Mouse (Mus musculus) stomach, postnatal 0 days (tissue): ENCODE data around the gene Gas2. TPM values are rescaled to one million over a fixed set of nuclear protein-coding genes. Genes with fewer than 3 reads are reported as not detected.

Experiments used
- ATAC-seq: fragments of 200-750 bp; cut with Nextera tagmentation; 2 replicates; pipeline ENCODE4 v1.8.0; 2017; ENCODE audit not compliant: low FRiP score, low TSS enrichment
- DNase-seq: peaks from one replicate; pipeline ENCODE4 v3.0.0-alpha.2; 2016; ENCODE audit warnings: low spot score
- H3K27ac ChIP-seq: fragments of 300-500 bp; sonication (generic); replicated peaks from 2 replicates; pipeline ENCODE4 v1.5.1; 2014; ENCODE audit warnings: mild to moderate bottlenecking, control low read depth
- H3K27me3 ChIP-seq: fragments of 300-500 bp; sonication (generic); 2 replicates; pipeline ENCODE4 v1.6.1; 2014; ENCODE audit warnings: low read length; ENCODE audit not compliant: control insufficient read depth, insufficient read depth
- H3K36me3 ChIP-seq: fragments of 300-500 bp; sonication (generic); 2 replicates; pipeline ENCODE4 v1.6.1; 2014; ENCODE audit warnings: low read length, mixed read lengths; ENCODE audit not compliant: control insufficient read depth, insufficient read depth
- H3K4me1 ChIP-seq: fragments of 300-500 bp; sonication (generic); replicated peaks from 2 replicates; pipeline ENCODE4 v1.6.1; 2014; ENCODE audit warnings: antibody characterized with exemption; ENCODE audit not compliant: control insufficient read depth, insufficient read depth
- H3K4me2 ChIP-seq: fragments of 300-500 bp; sonication (generic); replicated peaks from 2 replicates; pipeline ENCODE4 v1.6.1; 2014; ENCODE audit warnings: low read depth, mild to moderate bottlenecking, control low read depth, moderate library complexity
- H3K4me3 ChIP-seq: fragments of 300-500 bp; sonication (generic); 2 replicates; pipeline ENCODE4 v1.5.1; 2014; ENCODE audit warnings: low read depth, low read length, control low read depth
- H3K9ac ChIP-seq: fragments of 300-500 bp; sonication (generic); 2 replicates; pipeline ENCODE4 v1.6.1; 2014; ENCODE audit warnings: mild to moderate bottlenecking, low read length, control low read depth, mixed read lengths
- H3K9me3 ChIP-seq: fragments of 300-500 bp; sonication (generic); 2 replicates; pipeline ENCODE4 v1.6.1; 2016; ENCODE audit warnings: low read length; ENCODE audit not compliant: control insufficient read depth
- CTCF ChIP-seq: IDR thresholded peaks from 2 replicates; pipeline ENCODE4 v1.5.1; 2016; ENCODE audit warnings: antibody characterized with exemption, low read depth, mild to moderate bottlenecking, moderate library complexity
- EP300 ChIP-seq: optimal IDR thresholded peaks from 2 replicates; pipeline ENCODE3; 2016; ENCODE audit warnings: antibody characterized with exemption
- WGBS: fragments of 180-500 bp; shearing (Covaris S2); extraction: QIAGEN DNeasy Blood & Tissue Kit; methylation state at CpG from one replicate; pipeline ENCODE4 v1.1.7; 2014; 5-methylcytosine and 5-hydroxymethylcytosine counted together
- polyA plus RNA-seq: library from polyadenylated mRNA; unstranded; fragments of >200 nt; fragmentation: Nextera tagmentation; extraction: Ambion mirVana; gene quantifications from 2 replicates; pipeline ENCODE4 v1.2.1, GENCODE M21; 2015

Gas2 gene
- polyA plus RNA-seq, 1 experiment from 2014 or later: 5.0 TPM

GRCm38 (mm10) chr7:51821467-51821866 is 40.3 kb upstream of the Gas2 start:
- WGBS: 40% methylated on average over 2 of the region's 2 CpGs
- DNase-seq: no peak
- Histone ChIP-seq H3K4me1 (no peaks in the 10 kb centered on the region), H3K36me3 (no peaks in the 10 kb centered on the region), H3K27me3 (no peaks in the 10 kb centered on the region), H3K9ac (no peak overlapping the region), H3K4me2 (no peak overlapping the region), H3K9me3 (no peaks in the 10 kb centered on the region), H3K4me3 (no peak overlapping the region), H3K27ac (no peak overlapping the region)
- ATAC-seq: no peak
- TF ChIP-seq EP300 (no peak), CTCF (no peak)

GRCm38 (mm10) chr7:51823562-51824338 is 38.1 kb upstream of the Gas2 start:
- no peaks in the 10 kb centered on the region for H3K4me1 ChIP-seq
- WGBS: 62% methylated on average over 7 of the region's 7 CpGs
- no peaks in the 10 kb centered on the region for H3K36me3 ChIP-seq
- H3K27ac ChIP-seq: no peak overlapping the region
- H3K9ac ChIP-seq: no peak overlapping the region
- DNase-seq (no peak), ATAC-seq (no peak)
- no peaks in the 10 kb centered on the region for H3K9me3 ChIP-seq
- TF ChIP-seq CTCF (no peak), EP300 (no peak)
- no peaks in the 10 kb centered on the region for H3K27me3 ChIP-seq
- H3K4me3 ChIP-seq: no peak overlapping the region
- H3K4me2 ChIP-seq: no peak overlapping the region

- DNase-seq (no peak), ATAC-seq (no peak)
- H3K4me2 ChIP-seq: no peak overlapping the region
- H3K27me3 ChIP-seq: no peaks in the 10 kb centered on the region
- H3K4me1 ChIP-seq: no peaks in the 10 kb centered on the region
- no peaks in the 10 kb centered on the region for H3K36me3 ChIP-seq
- no peak overlapping the region for H3K9ac ChIP-seq
- H3K9me3 ChIP-seq: no peaks in the 10 kb centered on the region
- no peak overlapping the region for H3K27ac ChIP-seq
- TF ChIP-seq CTCF (no peak), EP300 (no peak)
- 25% methylated on average over 7 of the region's 7 CpGs for WGBS
- H3K4me3 ChIP-seq: no peak overlapping the region
Measured at GRCm38 (mm10) chr7:51831917-51832316, 29.9 kb upstream of the Gas2 start.

- no peak overlapping the region for H3K4me3 ChIP-seq
- no peak for TF ChIP-seq EP300
- H3K9ac ChIP-seq: no peak overlapping the region
- no peaks in the 10 kb centered on the region for H3K9me3 ChIP-seq
- no peaks in the 10 kb centered on the region for H3K4me1 ChIP-seq
- H3K27ac ChIP-seq: no peak overlapping the region
- WGBS: 61% methylated on average over 7 of the region's 7 CpGs
- H3K36me3 ChIP-seq: no peaks in the 10 kb centered on the region
- DNase-seq: no peak
- H3K27me3 ChIP-seq: no peaks in the 10 kb centered on the region
- no peak for ATAC-seq
- no peak overlapping the region for H3K4me2 ChIP-seq
Measured at GRCm38 (mm10) chr7:51840515-51840914, 21.3 kb upstream of the Gas2 start.

GRCm38 (mm10) chr7:51850877-51851276 is 10.9 kb upstream of the Gas2 start:
- 82% methylated on average over 6 of the region's 6 CpGs for WGBS
- TF ChIP-seq EP300 (no peak), CTCF (no peak)
- no peaks in the 10 kb centered on the region for H3K27me3 ChIP-seq
- no peaks in the 10 kb centered on the region for H3K36me3 ChIP-seq
- no peak overlapping the region for H3K9ac ChIP-seq
- no peak overlapping the region for H3K4me3 ChIP-seq
- H3K9me3 ChIP-seq: no peaks in the 10 kb centered on the region
- no peak overlapping the region for H3K27ac ChIP-seq
- ATAC-seq (no peak), DNase-seq (no peak)
- no peak overlapping the region for H3K4me2 ChIP-seq
- H3K4me1 ChIP-seq: no peaks in the 10 kb centered on the region

GRCm38 (mm10) chr7:51851890-51852507 is 9.8 kb upstream of the Gas2 start:
- ATAC-seq: no peak
- DNase-seq: no peak
- 88% methylated on average over 5 of the region's 5 CpGs for WGBS
- Histone ChIP-seq H3K4me3 (no peak overlapping the region), H3K27ac (no peak overlapping the region), H3K4me1 (no peaks in the 10 kb centered on the region), H3K9me3 (no peaks in the 10 kb centered on the region), H3K9ac (no peak overlapping the region), H3K4me2 (no peak overlapping the region), H3K36me3 (no peaks in the 10 kb centered on the region), H3K27me3 (no peaks in the 10 kb centered on the region)
- TF ChIP-seq EP300 (no peak), CTCF (no peak)
